Mouse (Mus musculus) spleen, adult 2 months (tissue): Measurements from ENCODE around the gene Tmem35b.

Source experiments
- CTCF ChIP-seq: fragments of 200-500 bp; IDR thresholded peaks from 2 replicates; pipeline ENCODE4 v1.5.1; 2011; ENCODE audit warnings: mild to moderate bottlenecking, inconsistent platforms; ENCODE audit not compliant: insufficient read depth, insufficient read length, insufficient replicate concordance; ENCODE audit errors: extremely low read depth
- POLR2A ChIP-seq: fragments of 200-500 bp; IDR thresholded peaks from 2 replicates; pipeline ENCODE4 v1.6.1; 2011; ENCODE audit warnings: low read depth, low read length, inconsistent platforms

- no peak for TF ChIP-seq POLR2A
- TF ChIP-seq CTCF: no peak
These were observed 48.6 kb upstream of the Tmem35b start for GRCm38 (mm10) chr4:127074915-127075314.
